Mouse (Mus musculus) c-Kit-positive CD71-negative TER-119-negative erythroid progenitor cells, embryonic 14.5 days (primary cell): ENCODE results near the gene Parp11.
A peak's percentile ranks its signal among the peaks of the same experiment; 100 is the strongest.
"Not testable (repeated sequence)": the region's sequence is repeated elsewhere in the genome, so short reads cannot be mapped to it uniquely, and the experiment has no call there.

Source experiments
- DNase-seq: peaks from one replicate; pipeline ENCODE4 v3.0.0-alpha.2; 2013; ENCODE audit warnings: low read depth

The Parp11 gene

DNA sequence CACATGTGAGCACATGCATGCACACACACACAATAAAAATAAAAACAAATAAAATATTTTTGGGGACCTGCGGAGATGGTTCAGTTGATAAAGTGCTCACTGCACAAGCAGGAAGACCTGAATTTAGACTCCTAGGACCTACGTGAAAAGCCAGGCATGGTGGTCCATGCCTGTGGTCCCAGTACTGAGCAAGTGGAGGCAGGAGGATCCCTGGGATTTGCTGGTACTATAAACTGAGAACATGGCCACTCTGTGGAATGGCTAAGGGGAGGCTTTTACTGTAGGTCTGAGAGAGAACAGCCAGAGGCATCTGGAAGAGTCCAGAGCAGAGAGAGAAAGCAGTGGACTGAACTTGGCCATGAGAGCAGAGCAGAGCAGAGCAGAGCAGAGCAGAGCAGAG, 48.6 kb downstream of the Parp11 start:
- no peak for DNase-seq

DNA sequence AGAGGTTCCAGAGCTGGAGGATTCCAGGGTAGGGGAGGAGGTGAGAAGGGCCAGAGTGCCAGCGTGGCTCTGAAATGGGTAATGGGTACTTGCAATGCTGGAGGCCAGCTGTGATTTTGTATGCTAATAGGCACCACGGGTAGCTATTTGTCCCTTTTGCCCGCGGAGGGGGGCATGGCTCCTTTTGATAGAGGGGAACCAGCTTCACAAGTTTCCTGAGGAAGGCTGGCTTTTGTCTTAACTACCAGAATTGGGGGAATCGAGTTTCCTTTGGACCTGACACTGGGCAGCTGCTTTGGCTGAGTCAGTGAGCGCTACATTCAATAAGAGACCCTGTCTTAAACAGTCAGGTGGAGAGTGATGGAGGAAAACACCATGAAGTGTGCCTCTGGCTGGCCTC, 49.2 kb downstream of the Parp11 start:
- DNase-seq: no peak

- no peak for DNase-seq
Measured at GRCm38 (mm10) chr6:127496841-127497656, 50.4 kb downstream of the Parp11 start.

DNA sequence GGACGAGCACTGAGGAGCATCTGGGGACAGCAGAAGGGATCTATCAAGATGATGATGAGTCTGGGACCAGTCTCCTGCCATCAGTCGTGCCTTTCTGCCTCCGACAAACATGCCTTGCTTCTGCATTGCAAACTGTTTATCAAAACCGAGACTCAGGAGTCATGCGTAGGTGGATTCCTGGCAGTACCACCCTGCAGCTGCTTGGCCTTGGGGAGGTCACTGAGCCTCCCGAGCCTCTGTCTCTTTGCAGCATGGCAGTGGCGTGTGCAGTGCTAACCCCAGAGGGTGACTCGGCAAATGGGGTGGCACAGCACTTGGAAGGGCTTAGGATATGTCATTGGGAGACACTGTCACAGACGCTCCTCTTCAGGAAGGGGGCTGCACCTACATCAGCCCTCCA, 53.5 kb downstream of the Parp11 start:
- DNase-seq: no peak

DNA sequence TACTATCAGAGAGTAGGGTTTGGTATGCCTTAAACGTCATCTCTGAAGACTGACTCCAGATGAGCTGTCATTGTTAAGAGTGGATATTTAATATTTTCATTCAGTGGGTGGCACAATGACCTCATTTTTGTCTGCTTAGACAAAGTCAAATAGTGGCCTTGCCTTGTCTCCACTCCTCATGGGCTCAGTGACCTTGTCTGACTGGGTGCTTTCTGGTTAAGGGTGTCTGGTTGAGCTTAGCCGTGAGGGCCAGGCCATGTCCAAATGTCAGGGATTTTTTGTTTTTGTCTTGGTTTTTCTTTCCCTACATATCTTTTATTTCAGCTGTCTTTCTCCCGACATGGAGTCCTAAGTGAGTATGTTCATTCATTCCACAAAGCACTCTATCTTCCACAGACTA, 54.2 kb downstream of the Parp11 start:
- no peak for DNase-seq

- DNase-seq: peak; percentile 24
Measured at GRCm38 (mm10) chr6:127502530-127502929, 55.9 kb downstream of the Parp11 start.

GRCm38 (mm10) chr6:127513776-127514175, 67.1 kb downstream of the Parp11 start:
- not testable (repeated sequence) for DNase-seq

- DNase-seq: no peak
Measured at GRCm38 (mm10) chr6:127521176-127521575, 74.5 kb downstream of the Parp11 start.

DNA sequence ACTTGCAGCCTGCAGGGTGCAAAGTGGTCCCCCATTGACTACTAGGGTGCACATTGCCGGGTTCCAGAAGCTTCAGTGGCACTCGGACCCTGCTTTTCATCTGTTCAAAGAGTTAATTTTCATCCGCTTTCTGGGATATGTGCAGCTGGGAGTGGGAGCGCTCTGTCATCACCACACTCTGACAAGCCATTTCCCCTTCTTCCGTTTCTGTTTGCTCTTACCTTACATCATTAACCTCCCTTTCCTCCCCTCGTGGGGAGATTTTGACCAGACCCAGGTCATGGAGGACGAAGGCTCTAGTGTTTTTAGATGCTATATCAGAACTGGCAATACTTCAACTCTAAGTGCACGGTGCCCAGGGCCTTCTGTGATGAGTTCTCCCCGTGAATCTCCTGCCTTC, 75.7 kb downstream of the Parp11 start:
- no peak for DNase-seq

DNA sequence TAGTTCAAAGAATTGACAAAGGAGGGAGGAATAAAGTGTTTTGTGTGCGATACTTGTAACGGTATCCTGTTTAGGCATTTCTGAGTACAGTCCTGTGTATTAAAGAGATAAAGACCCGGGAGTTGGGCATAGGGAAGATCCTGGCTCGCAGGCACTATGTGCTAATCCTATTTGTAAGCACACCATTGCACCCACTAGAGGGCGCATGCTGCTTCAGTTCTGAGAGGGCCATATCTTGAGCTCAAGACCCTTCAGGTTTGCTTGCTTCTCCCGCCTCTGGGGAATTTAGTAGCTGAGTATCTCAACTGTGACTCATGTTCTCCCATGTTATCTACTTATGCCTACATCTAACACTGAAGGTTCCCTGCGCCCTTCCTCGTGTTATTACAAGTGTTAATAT, 77.8 kb downstream of the Parp11 start:
- DNase-seq: peak; percentile 78

GRCm38 (mm10) chr6:127528625-127529024, 82.0 kb downstream of the Parp11 start:
- no peak for DNase-seq

- no peak for DNase-seq
Measured at GRCm38 (mm10) chr6:127529451-127529850, 82.8 kb downstream of the Parp11 start.

- DNase-seq: no peak
Measured at GRCm38 (mm10) chr6:127530206-127530605, 83.6 kb downstream of the Parp11 start.

DNA sequence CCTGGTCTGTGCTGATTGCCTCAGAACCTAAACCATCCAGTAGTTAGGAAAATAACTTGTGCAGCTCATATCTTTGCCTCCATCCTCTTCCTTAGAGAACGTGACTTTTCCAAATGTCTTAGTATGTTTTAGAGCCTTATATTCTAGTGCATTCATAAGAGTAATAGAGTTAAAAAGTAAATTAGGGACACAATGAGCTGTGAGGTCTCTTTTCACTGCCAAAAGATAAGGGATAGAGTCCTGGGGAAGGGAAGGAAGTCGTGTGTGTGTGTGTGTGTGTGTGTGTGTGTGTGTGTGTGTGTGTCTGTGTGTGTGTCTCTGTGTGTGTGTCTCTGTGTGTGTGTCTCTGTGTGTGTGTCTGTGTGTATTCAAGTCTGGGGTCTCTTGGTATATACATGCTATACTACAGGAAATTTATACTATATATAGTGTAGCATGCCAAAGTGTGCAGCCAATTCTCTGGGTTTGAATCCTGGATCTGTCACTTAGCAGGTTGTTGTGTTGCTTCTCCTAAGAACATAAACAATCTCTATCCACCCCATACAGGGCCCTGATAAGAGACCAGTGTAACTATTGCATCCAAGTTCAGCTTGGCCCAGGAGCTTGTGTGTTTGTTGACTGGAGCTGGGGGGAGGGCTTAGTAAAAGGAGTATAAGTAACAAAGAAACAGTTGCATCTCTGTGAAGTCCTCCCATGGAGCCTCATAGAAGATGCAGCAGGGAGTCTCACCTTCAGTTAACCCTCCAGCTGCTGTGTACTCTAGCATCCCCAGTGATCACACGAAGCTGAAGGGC, 85.0 kb downstream of the Parp11 start:
- no peak for DNase-seq

DNA sequence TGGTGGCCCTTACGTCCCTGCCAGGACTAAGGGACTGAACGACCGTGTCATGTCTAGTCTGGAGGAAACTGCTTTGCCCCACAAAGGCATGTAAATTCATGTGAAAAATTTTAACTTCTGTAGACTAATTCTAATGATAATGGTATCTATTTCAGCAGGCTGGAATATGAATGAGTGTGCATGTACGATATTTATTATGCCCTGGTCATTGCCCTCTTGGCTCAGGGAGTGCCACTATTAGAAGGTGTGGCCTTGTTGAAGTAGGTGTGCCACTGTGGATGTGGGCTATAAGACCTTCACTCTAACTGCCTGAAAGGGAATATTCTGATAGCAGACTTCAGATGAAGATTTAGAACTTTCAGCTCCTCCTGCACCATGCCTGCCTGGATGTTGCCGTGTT, 85.7 kb downstream of the Parp11 start:
- no peak for DNase-seq

GRCm38 (mm10) chr6:127533766-127534165, 87.1 kb downstream of the Parp11 start:
- DNase-seq: no peak

GRCm38 (mm10) chr6:127537035-127537434, 90.4 kb downstream of the Parp11 start:
- no peak for DNase-seq

GRCm38 (mm10) chr6:127538118-127538517, 91.5 kb downstream of the Parp11 start:
- no peak for DNase-seq

- DNase-seq: no peak
Measured at GRCm38 (mm10) chr6:127539226-127539625, 92.6 kb downstream of the Parp11 start.

- no peak for DNase-seq
Measured at GRCm38 (mm10) chr6:127539659-127540058, 93.0 kb downstream of the Parp11 start.

GRCm38 (mm10) chr6:127540517-127540916, 93.9 kb downstream of the Parp11 start:
- no peak for DNase-seq

DNA sequence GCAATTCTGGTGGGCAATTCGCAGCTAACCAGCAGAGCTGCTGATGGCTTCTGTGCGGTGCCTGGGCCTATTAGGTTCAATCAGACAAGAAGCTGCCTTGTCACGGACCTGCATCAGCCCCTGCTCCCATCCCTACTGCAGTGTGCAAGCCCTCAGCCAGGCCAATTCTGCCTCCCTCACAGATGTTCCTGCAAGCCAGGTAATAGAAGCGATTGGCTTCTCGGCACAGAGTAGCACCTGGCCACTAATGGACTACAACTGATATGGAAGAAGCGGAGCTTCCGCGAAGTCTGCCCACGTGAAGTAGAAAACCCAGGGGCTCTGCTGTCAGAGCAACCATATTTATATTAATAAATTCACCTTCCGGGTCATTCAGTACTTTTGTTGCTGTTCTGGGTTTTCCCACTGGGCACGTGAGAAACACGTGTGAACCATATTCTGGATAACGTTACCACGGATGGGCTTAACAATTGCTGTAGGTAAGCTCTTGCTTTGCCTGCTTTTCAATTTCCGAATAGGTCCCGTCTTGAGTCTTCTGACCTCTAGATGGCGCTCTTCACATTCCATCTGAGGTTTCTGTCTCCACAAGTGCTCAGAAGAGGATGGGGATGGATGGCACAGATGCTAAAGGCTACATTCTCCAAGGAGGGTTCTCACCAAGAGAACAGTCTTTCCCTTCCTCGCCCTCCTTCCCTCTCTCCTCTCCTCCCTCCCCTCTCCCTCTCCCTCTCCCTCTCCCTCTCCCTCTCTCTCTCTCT, 95.2 kb downstream of the Parp11 start:
- DNase-seq: peak; percentile 65
